Mouse (Mus musculus) testis, adult 2 months (tissue): ENCODE data around the gene Ltk.

Experiments used
- CTCF ChIP-seq: fragments of 200-500 bp; IDR thresholded peaks from 2 replicates; pipeline ENCODE4 v1.5.1; 2012; ENCODE audit warnings: low read depth, mild to moderate bottlenecking, inconsistent platforms, low read length, moderate library complexity; ENCODE audit not compliant: control insufficient read depth, insufficient read depth, insufficient replicate concordance
- POLR2A ChIP-seq: fragments of 200-500 bp; IDR thresholded peaks from 2 replicates; pipeline ENCODE4 v1.6.1; 2012; ENCODE audit warnings: low read depth, mild to moderate bottlenecking, inconsistent platforms, low read length, moderate library complexity; ENCODE audit not compliant: control insufficient read depth

GRCm38 (mm10) chr2:119737124-119737523 is 23.1 kb downstream of the Ltk start:
- no peak for TF ChIP-seq CTCF
- TF ChIP-seq POLR2A = no peak
